Comparison of ENCODE assay signal across 23 mouse cellular contexts in genomic region chr6:53580346-53580745, GRCm38 (mm10).
DNase-seq lines count a peak whose midpoint lies in the region; ATAC-seq lines count a peak whose summit lies in the region.
"Had no signal": no experiment of that assay in that cellular context is flagged by ENCODE, and none has a peak within 500 bp of the region (broad histone marks: within the 10 kb centered on the region; RNA-seq: fewer than 3 reads in every experiment).

No protein-coding gene starts in this region.

- no peak for DNase-seq in heart, postnatal 10 days
- DNase-seq in gastrocnemius, postnatal 4 days (ENCODE audit: low spot score in 2 of 2), result no peak
- DNase-seq: adrenal gland, adult 8-10 months; adrenal gland, postnatal 36 days; B cell, adult 2 months; cerebellum, adult 11-12 months; cerebellum, adult 9-10 months; forebrain, postnatal 0 days; gastrocnemius, postnatal 14 days; heart, adult 18-20 months; heart, postnatal 36 days; kidney, adult 18-20 months had no signal

- H3K27ac ChIP-seq in heart, embryonic 15.5 days, result no peak overlapping the region
- H3K27ac ChIP-seq: embryonic facial prominence, embryonic 10.5 days; hindbrain, embryonic 14.5 days; intestine, embryonic 15.5 days had no signal

- H3K36me3 ChIP-seq in heart, embryonic 15.5 days, result no peaks in the 10 kb centered on the region
- H3K36me3 ChIP-seq in megakaryocyte, embryonic 14.5 days (replicated peaks; ENCODE audit: low read length), result no peaks in the 10 kb centered on the region
- H3K36me3 ChIP-seq: embryonic facial prominence, embryonic 10.5 days; G1E; intestine, embryonic 15.5 days had no signal

- no peaks in the 10 kb centered on the region for H3K9me3 ChIP-seq in heart, embryonic 15.5 days (replicated peaks)
- no peaks in the 10 kb centered on the region for H3K9me3 ChIP-seq in megakaryocyte, embryonic 14.5 days
- H3K9me3 ChIP-seq: embryonic facial prominence, embryonic 10.5 days; intestine, embryonic 15.5 days had no signal

- ATAC-seq in heart, embryonic 15.5 days (replicated peaks; ENCODE audit: insufficient number of reproducible peaks, insufficient read depth, low FRiP score, low read depth), result peak; percentile 27; the same call in 1 of the 2 replicates
- no peak for ATAC-seq in megakaryocyte, adult 5-6 weeks (ENCODE audit: poor library complexity, severe bottlenecking)
- ATAC-seq in common myeloid progenitor, adult 5-6 weeks (replicated peaks; ENCODE audit: low read depth, poor library complexity, severe bottlenecking), result peak; percentile 84
- ATAC-seq in megakaryocyte progenitor cell, adult 5-6 weeks (replicated peaks; ENCODE audit: poor library complexity), result peak; percentile 75
- ATAC-seq: CD4-positive, CD25-positive, alpha-beta regulatory T cell, adult 4 months; forebrain, postnatal 0 days; intestine, embryonic 15.5 days had no signal

- 70% methylated on average over 7 of the region's 7 CpGs for WGBS in heart, embryonic 15.5 days

- peaks cover 38% of the 10 kb centered on the region for H3K4me1 ChIP-seq in heart, embryonic 15.5 days (replicated peaks)
- H3K4me1 ChIP-seq in megakaryocyte, embryonic 14.5 days, result peaks cover 28% of the 10 kb centered on the region
- H3K4me1 ChIP-seq: intestine, embryonic 15.5 days had no signal

- H3K9ac ChIP-seq in heart, embryonic 15.5 days, result no peak overlapping the region
- H3K9ac ChIP-seq: forebrain, postnatal 0 days; hindbrain, embryonic 14.5 days; intestine, embryonic 15.5 days had no signal

- H3K4me2 ChIP-seq in heart, embryonic 15.5 days, result no peak overlapping the region
- H3K4me2 ChIP-seq: heart, embryonic 11.5 days; hindbrain, embryonic 14.5 days; intestine, embryonic 15.5 days had no signal

- intact Hi-C loops in heart, postnatal 10 days (cut with DNase I), result no loop called here

- no peaks in the 10 kb centered on the region for H3K27me3 ChIP-seq in heart, embryonic 15.5 days
- H3K27me3 ChIP-seq in megakaryocyte, embryonic 14.5 days (replicated peaks), result peaks cover 9% of the 10 kb centered on the region
- H3K27me3 ChIP-seq: intestine, embryonic 15.5 days had no signal

- H3K4me3 ChIP-seq in heart, embryonic 15.5 days, result no peak overlapping the region
- H3K4me3 ChIP-seq in megakaryocyte, embryonic 14.5 days (replicated peaks), result peak overlapping the region; percentile 29
- H3K4me3 ChIP-seq: embryonic facial prominence, embryonic 10.5 days; intestine, embryonic 15.5 days had no signal
